Mouse (Mus musculus) ES-Bruce4 (cell line): ENCODE measurements at regions not wholly inside any gene's neighbourhood (a gene's known extent, or its start where the extent isn't known, plus 50 kb on each side); places are given as distances from the start of the nearest gene placed in this dataset.

Source experiments
- CTCF ChIP-seq: IDR thresholded peaks from one replicate; pipeline ENCODE4 v1.8.1; 2011; ENCODE audit warnings: low read depth, low read length
- EP300 ChIP-seq: IDR thresholded peaks from 2 replicates; pipeline ENCODE4 v1.6.1; 2011; ENCODE audit warnings: low read depth, low read length; ENCODE audit not compliant: insufficient read depth
- POLR2A ChIP-seq: IDR thresholded peaks from one replicate; pipeline ENCODE4 v1.8.1; 2011; ENCODE audit warnings: low read length; ENCODE audit not compliant: insufficient read depth

DNA sequence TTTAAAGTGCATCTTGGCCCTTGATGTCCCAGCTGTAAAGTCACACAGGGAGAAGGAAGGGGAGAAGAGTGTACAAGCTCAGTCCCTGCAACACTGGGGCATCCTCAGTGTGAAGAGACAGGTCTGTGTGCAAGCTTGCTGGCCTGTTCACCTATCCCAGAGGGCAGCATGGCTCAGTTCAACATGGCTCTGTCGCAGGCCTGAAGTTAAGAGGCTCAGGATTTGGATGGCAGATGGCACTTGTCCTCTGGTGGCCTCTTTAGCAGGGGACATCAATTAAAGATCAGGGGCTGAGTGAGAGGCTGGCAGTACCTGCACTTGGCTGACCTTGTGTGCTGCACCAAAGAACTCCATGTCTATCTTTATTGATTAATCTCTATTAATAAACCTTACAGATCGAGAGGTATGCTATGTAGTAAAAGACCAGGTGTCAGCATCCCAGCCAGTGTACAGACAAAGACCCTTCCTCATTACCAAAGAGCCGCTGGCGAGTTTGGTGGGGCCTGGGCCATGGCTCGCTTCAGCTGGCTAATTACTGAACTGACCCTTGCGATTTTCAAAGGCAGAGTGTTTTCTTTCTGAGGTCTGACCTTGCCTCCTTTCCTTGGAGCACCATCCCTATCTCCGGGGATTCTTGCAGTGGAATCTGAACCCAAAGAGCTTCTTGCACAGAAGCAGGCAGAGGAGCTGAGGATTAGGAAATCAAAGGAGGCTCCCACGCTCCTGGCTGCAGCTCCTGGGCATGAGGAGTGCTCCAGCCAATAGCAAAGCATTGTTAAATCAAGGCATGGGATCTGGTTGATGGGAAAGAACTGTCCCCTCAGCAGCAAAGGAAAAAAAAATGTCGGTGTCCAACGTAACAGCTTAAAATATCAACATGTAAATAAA is 151.5 kb upstream of the Irx1 start:
- TF ChIP-seq POLR2A: no peak
- no peak for TF ChIP-seq CTCF
- TF ChIP-seq EP300: no peak
